Comparison of ENCODE assay signal across 6 mouse cellular contexts in genomic region chr5:33203171-33203565, GRCm38 (mm10). TPM values are rescaled to one million over a fixed set of nuclear protein-coding genes. Genes with fewer than 3 reads are reported as not detected.
"Had no signal": no experiment of that assay in that cellular context is flagged by ENCODE, and none has a peak within 500 bp of the region (broad histone marks: within the 10 kb centered on the region; RNA-seq: fewer than 3 reads in every experiment).

No protein-coding gene starts in this region.

- H3K36me3 ChIP-seq: limb, embryonic 15.5 days; liver, embryonic 12.5 days; midbrain, embryonic 10.5 days; midbrain, embryonic 13.5 days had no signal

- H3K9ac ChIP-seq: limb, embryonic 15.5 days; liver, embryonic 12.5 days; midbrain, embryonic 13.5 days had no signal

- H3K27ac ChIP-seq: limb, embryonic 15.5 days; liver, embryonic 12.5 days; midbrain, embryonic 13.5 days had no signal

- H3K27me3 ChIP-seq: limb, embryonic 15.5 days; midbrain, embryonic 13.5 days had no signal

- H3K4me2 ChIP-seq: midbrain, embryonic 13.5 days had no signal

- H3K4me3 ChIP-seq: midbrain, embryonic 13.5 days had no signal

- H3K4me1 ChIP-seq: limb, embryonic 15.5 days had no signal

- H3K9me3 ChIP-seq: limb, embryonic 15.5 days; liver, embryonic 12.5 days; megakaryocyte, embryonic 14.5 days; midbrain, embryonic 10.5 days; midbrain, embryonic 13.5 days had no signal

RNA-seq across cellular contexts. Expression of gene Spon2, which starts 15.1 kb away (rescaled TPM):
- total RNA-seq: monocyte, adult 5-6 weeks had no signal
